Mouse (Mus musculus) megakaryocyte, embryonic 14.5 days (primary cell): ENCODE measurements around the gene Bak1.

ENCODE experiments used
- FLI1 ChIP-seq: IDR thresholded peaks from 2 replicates; pipeline ENCODE4 v1.6.1; 2012; ENCODE audit warnings: low read length, inconsistent platforms, mixed read lengths
- GATA1 ChIP-seq: IDR thresholded peaks from 3 replicates; pipeline ENCODE4 v1.6.1; 2012; ENCODE audit warnings: mixed read lengths, low read length, inconsistent platforms, borderline replicate concordance

DNA sequence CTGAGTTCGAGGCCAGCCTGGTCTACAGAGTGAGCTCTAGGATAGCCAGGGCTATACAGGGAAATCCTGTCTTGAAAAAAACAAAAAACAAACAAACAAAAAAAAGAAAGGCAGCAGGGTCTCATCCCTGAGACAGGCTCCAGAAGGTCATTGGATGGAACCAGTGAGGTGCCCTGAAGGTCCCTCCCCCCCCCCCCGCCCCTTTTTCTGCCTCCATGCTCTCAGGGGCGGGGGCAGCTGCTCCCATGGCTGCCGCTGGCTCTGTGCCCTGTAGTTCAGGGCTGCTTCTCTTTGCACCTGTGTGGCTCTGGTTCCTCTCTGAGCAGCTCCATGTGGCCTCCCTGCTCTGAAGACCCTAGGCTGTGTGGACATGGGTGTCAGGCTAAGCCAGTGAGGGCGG lies 40.3 kb upstream of the Bak1 start:
- TF ChIP-seq GATA1 = no peak
- TF ChIP-seq FLI1 = no peak
